Mouse (Mus musculus) kidney, embryonic 14.5 days (tissue): Measurements from ENCODE around the gene 4932414N04Rik. TPM values are rescaled to one million over a fixed set of nuclear protein-coding genes. Genes with fewer than 3 reads are reported as not detected.

Source experiments
- ATAC-seq: fragments of 200-750 bp; cut with Nextera tagmentation; 2 replicates; pipeline ENCODE4 v1.8.0; 2017; ENCODE audit warnings: moderate number of reproducible peaks, mild to moderate bottlenecking, moderate TSS enrichment, moderate library complexity; ENCODE audit not compliant: low FRiP score, low TSS enrichment
- H3K27ac ChIP-seq: fragments of 300-500 bp; sonication (generic); 2 replicates; pipeline ENCODE4 v1.5.1; 2014; ENCODE audit warnings: low read depth, mild to moderate bottlenecking, low read length, moderate library complexity, mixed read lengths
- H3K27me3 ChIP-seq: fragments of 300-500 bp; sonication (generic); 2 replicates; pipeline ENCODE4 v1.6.1; 2014; ENCODE audit warnings: mild to moderate bottlenecking, low read length; ENCODE audit not compliant: control insufficient read depth, insufficient read depth
- H3K36me3 ChIP-seq: fragments of 300-500 bp; sonication (generic); 2 replicates; pipeline ENCODE4 v1.6.1; 2014; ENCODE audit warnings: low read length, mixed read lengths; ENCODE audit not compliant: control insufficient read depth, insufficient read depth
- H3K4me1 ChIP-seq: fragments of 300-500 bp; sonication (generic); 2 replicates; pipeline ENCODE4 v1.6.1; 2014; ENCODE audit warnings: low read length, mixed read lengths; ENCODE audit not compliant: control insufficient read depth, insufficient read depth
- H3K4me2 ChIP-seq: fragments of 300-500 bp; sonication (generic); replicated peaks from 2 replicates; pipeline ENCODE4 v1.6.1; 2014; ENCODE audit warnings: low read depth, mild to moderate bottlenecking, low read length
- H3K4me3 ChIP-seq: fragments of 300-500 bp; sonication (generic); 2 replicates; pipeline ENCODE4 v1.5.1; 2014; ENCODE audit warnings: mild to moderate bottlenecking, low read length
- H3K9ac ChIP-seq: fragments of 300-500 bp; sonication (generic); 2 replicates; pipeline ENCODE4 v1.6.1; 2014; ENCODE audit warnings: low read depth, mild to moderate bottlenecking, low read length, moderate library complexity
- H3K9me3 ChIP-seq: fragments of 300-500 bp; sonication (generic); 2 replicates; pipeline ENCODE4 v1.6.1; 2016; ENCODE audit warnings: low read length; ENCODE audit not compliant: control insufficient read depth
- WGBS: fragments of 180-500 bp; shearing (Covaris S2); extraction: QIAGEN DNeasy Blood & Tissue Kit; methylation state at CpG from one replicate; pipeline ENCODE4 v1.1.7; 2014; 5-methylcytosine and 5-hydroxymethylcytosine counted together
- polyA plus RNA-seq: library from polyadenylated mRNA; unstranded; fragments of >200 nt; fragmentation: Nextera tagmentation; extraction: Ambion mirVana; gene quantifications from 2 replicates; pipeline ENCODE4 v1.2.1, GENCODE M21; 2014

The 4932414N04Rik gene
- polyA plus RNA-seq, 1 experiment from 2014 or later = not detected

DNA sequence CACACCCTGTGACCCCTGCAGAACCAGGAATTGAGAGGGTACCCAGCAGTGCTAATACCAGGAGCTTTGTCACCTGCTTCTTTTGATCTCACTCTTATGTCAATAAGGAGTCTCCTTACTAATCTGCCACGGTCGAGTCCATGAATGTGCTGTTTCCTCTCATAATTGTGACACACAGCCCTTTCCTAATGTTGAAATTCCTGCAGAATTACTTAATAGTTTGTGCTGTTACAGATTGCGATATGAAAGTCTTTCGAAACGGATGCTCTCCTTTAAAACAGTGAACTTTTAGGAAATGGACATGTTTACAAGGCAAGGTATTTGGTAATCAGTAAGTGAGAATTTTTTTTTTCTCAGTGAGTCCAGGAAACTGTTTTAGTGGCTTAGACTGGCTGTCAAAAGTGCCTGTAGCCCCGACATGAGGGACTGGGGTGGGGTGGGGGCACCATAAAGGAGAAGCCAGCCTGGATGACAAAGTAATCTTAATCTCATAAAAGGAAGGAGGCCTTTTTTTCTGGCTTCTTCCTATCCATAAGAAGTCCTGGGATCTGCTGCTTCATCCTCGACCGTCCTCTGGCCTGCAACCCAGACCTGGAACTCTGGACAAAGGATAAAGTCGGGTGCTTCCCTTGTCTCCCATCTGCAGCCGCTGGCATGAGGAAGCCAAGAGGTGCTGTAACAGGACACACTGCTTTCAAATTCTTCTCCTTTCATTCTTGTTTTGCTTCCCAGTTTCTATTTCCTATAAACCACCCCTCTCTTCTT lies 139.9 kb downstream of the 4932414N04Rik start:
- Histone ChIP-seq H3K9ac (no peak overlapping the region), H3K4me3 (no peak overlapping the region), H3K4me1 (no peaks in the 10 kb centered on the region), H3K27ac (no peak overlapping the region), H3K27me3 (no peaks in the 10 kb centered on the region), H3K36me3 (no peaks in the 10 kb centered on the region), H3K9me3 (no peaks in the 10 kb centered on the region), H3K4me2 (no peak overlapping the region)
- ATAC-seq = no peak
- WGBS = 67% methylated on average over 10 of the region's 10 CpGs

DNA sequence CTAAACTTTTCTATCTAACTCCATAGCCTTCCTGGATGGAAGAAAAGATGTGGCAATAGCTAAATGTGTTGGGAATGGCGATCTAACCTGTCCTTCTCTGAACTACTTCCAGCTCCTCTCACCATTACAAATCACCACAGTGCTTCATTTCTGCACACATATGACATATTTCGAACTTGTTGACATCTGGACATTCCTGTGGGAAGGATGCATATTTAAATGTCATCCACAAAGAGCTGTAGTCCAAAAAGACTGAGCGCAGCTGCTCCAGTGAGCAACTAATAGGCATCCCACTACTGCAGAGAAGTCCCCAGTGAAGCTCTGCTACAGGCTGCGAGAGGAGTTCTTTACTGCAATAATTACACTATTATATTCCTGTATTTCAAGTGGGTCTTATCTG lies 140.8 kb downstream of the 4932414N04Rik start:
- Histone ChIP-seq H3K27ac (no peak overlapping the region), H3K4me3 (no peak overlapping the region), H3K9me3 (no peaks in the 10 kb centered on the region), H3K36me3 (no peaks in the 10 kb centered on the region), H3K27me3 (no peaks in the 10 kb centered on the region), H3K9ac (no peak overlapping the region), H3K4me1 (no peaks in the 10 kb centered on the region), H3K4me2 (no peak overlapping the region)
- WGBS = 78% methylated on average over 4 of the region's 4 CpGs
- no peak for ATAC-seq

Other genes starting within 250 kb of the 4932414N04Rik start
- 20.7 and 30.0 TPM in 2 replicates for gene Stk39, start 184.2 kb upstream of the 4932414N04Rik start, polyA plus RNA-seq
- gene 4933409G03Rik, start 74.1 kb upstream of the 4932414N04Rik start, polyA plus RNA-seq = not detected in 2 replicates
- 34.0 and 46.7 TPM in 2 replicates for gene Cers6, start 205.0 kb downstream of the 4932414N04Rik start, polyA plus RNA-seq